Mouse (Mus musculus): Measurements from ENCODE around the gene Il17re.

The Il17re gene

DNA sequence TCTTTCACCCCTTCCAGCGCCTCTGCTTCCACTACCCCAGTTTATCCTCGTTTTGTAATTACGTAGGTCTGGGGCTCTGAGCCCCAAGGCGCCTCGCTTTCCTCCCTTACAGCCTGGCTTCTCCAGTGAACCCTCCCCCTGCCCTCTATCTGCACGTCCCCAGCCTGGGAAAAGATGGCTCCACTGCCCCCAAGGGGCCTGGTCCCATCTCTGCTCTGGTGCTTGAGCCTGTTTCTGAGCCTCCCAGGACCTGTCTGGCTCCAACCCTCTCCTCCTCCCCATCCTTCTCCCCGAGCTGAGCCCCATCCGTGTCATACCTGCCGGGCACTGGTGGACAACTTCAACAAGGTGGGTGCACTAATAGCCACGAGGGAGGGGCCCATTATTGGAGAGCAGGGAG lies 25.4 kb downstream of the Il17re start:
- intact Hi-C loops (cut with DNase I), result no loop called here

DNA sequence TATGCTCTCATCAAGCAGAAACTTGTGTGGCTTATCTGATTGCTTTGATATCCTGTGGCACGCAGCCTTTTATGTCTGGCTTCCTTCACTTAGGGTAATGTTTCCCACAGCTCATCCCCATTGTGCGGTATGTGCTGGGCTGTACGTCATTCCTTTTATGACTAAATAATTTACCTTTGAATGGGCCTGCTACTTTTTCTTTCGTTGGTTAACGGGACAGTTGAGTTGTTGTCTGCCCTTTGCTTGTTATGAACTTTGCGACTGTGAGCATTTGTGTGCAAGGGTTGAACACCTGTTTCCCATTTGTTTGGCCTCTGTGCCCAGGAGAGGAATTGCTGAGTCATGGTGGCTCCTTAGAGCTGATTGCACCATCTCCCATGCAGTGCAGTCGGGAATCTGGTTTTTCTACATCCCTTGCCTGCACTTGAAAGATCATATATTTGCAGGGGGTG lies 28.9 kb downstream of the Il17re start:
- intact Hi-C loops (cut with DNase I), result no loop called here

DNA sequence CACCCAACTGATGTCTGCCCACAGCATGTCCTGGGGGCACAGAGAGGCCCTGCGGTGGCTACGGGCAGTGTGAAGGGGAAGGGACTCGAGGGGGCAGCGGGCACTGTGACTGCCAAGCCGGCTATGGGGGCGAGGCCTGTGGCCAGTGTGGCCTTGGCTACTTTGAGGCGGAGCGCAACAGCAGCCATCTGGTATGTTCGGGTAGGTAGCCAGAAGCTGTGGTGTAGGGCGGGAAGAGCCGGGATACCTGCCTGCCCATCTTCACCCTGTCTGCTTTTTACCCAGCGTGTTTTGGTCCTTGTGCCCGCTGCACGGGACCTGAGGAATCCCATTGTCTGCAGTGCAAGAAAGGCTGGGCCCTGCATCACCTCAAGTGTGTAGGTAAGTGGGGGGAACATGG lies 31.1 kb downstream of the Il17re start:
- intact Hi-C loops (cut with DNase I), result no loop called here

DNA sequence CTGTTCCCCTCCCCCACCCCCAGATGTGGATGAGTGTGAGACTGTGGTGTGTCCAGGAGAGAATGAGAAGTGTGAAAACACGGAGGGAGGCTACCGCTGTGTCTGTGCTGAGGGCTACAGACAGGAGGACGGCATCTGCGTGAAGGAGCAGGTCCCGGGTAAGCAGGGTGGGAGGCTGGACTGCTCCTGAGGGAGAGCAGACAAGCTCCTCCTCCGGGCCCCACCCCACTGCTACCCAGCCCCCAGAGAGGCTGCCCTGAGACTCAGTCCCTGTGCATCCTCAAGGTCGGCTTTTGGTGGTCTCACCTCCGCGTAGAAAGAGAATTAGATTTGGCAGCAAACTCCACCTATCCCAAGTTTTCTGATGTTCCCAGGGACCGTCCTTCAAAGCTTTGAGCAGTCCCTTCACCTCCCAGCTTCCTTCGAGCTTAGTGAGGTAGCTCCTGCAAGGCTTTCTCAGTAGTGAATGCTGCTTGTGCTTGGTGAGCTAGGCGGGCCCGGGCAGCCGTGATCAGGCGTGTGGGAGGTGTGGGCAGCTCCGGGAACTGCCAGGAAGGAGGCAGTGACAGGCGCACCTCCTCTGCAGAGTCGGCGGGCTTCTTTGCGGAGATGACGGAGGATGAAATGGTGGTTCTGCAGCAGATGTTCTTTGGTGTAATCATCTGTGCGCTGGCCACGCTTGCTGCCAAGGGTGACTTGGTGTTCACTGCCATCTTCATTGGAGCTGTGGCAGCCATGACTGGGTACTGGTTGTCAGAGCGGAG lies 34.0 kb downstream of the Il17re start:
- intact Hi-C loops (cut with DNase I), result loop anchor here (5.0 kb wide), 1 partner anchor 110 kb away; the partner anchor contains the start of genes Brk1 and Fancd2os

DNA sequence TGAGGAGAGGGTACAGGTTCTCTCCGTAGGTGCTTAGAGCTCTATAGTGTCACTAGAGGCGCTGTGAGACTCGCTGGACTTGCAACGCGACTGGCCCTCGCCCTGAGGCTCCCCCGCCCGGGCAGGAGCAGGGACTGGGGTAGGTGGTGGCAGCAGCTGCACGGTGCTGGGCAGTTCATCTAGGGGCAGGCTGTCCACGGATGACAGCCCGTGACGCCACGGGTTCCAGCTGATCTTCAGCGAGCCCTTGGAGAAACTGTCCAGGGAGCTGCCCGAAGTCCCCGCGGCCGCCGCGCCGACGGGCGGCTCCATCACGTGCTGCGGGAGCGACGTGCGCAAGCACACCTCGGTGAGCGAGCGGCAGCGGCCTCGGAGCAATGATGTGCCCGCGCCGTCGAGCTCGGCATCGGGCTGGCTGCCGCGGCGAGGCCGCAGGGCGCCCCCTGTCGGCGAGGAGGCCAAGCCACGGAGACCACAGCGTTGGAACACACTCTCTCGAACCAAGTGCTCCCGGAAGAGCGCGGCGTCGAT lies 36.0 kb downstream of the Il17re start:
- intact Hi-C loops (cut with DNase I), result loop anchor here (5.0 kb wide), 1 partner anchor 108 kb away; the partner anchor contains the start of genes Brk1 and Fancd2os

DNA sequence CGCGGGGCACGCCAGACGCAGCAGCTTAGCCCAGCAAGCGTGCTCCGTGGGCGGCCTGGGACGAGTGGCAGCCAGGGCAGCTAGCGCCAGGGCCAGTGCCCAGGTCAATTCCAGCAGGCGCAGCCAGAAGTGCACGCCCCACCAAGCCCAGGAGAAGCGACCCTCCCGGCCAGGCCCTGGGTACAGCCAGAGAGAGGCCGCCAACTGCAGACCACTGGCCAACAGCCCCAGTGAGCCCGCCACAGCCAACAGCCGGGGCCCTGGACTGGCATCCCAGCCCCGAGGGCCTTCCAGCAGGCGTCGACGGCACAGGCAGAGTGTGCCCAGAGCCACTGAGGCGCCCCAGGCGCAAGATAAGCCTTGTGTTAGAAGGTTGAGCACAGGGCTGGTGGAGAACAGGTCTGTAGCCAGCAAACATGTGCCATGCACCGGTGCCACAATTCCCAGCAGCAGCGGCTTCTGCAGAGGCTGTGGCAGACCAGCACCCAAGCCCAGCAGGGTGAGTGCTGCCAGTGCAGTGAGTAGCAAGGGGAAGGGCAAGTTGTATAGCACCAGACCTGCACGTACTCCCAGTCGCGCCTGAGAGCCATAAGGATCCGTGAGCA lies 36.9 kb downstream of the Il17re start:
- intact Hi-C loops (cut with DNase I), result no loop called here

DNA sequence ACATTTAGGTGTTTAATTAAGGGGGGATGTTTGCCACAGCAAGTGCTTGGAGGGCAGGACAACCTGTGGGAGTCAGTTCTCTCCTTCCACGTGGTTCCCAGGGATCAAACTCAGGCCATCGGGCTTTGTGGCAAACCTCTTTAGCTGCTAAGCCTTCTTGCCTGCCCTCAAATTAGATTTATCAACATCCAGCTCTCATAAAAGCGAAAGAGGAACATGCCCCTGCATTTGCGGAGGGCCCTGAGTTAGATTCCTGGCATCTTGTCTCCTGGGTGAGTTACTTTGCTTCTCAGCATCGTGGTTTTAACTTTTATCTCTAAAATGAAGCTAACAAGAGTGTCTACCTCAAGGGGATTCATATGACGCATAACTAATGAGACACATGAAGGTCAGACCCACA lies 41.1 kb downstream of the Il17re start:
- intact Hi-C loops (cut with DNase I), result no loop called here

DNA sequence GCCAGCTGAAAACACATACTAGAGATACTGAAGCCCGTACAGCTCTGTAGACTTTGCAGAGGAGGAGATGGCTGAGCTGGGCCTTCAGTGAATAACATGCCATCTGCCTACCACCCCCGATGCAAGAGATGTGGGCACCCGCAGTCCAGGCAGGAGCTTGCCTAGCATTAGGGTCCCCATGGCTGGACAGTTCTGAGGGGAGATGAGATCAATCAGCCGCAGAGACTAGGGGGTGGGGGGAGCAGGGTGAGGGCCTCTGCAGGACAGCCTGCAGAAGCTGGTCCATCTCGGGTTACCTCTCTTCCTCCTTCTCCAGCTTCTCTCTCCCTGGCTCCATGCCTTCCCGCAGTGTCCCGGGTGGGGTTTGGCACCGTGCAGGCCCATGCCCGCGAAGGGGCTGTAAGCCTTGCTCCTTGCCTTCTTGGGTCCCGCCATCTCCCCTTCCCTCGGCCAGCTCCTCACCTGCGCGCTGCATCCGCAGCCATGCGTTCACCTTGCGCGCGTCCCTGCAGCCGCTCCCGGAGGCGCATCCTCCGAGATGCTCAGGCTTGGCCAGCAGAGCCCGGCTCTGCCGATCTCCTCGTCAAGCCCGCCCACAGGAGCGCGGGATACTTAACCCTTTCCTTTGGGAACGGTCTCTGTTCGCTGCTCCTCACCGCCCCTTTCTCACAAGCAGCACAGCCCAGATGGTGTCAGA lies 43.3 kb downstream of the Il17re start, which contains the start of gene Prrt3:
TSS of gene Prrt3 (minus strand) at position 544 of the 697 bp plus-strand sequence.
- intact Hi-C loops (cut with DNase I), result no loop called here

DNA sequence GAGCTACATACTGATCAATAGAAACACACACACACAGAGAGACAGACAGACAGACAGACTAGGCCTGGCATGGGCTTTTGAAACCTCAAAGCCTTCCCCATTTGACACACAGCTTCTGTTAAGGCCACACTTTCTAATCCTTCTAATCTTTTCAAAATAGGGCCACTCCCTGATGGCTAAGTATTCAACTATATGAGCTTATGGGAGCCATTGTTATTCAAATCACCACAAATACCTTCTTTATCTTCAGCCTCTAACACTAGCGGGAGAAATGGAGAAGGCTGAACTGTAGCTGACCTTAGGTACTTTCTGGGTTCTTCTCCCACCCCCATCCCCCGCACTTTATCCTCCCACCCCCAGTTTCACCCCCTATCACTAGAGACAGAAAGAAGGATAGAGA lies 44.5 kb downstream of the Il17re start:
- intact Hi-C loops (cut with DNase I), result no loop called here

DNA sequence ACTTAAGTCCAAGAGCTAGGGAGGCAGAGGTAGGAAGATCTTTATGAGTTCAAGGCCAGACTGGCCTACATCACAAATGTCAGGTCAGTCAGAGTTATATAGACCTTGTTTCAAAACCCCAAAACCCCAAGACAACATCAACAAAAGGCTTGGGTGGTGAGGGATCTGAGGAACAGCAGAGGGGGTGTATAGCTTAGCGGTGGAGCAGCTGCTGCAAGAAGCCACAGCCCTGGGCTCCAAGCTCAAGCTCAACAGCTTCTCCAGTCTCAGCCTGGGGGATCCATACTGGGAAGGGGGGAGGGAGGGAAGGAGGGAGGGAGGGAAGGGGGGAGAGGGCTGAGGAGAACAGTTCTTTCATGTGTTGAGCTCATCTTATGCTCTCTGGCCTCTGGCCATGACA lies 47.4 kb downstream of the Il17re start:
- intact Hi-C loops (cut with DNase I), result no loop called here

DNA sequence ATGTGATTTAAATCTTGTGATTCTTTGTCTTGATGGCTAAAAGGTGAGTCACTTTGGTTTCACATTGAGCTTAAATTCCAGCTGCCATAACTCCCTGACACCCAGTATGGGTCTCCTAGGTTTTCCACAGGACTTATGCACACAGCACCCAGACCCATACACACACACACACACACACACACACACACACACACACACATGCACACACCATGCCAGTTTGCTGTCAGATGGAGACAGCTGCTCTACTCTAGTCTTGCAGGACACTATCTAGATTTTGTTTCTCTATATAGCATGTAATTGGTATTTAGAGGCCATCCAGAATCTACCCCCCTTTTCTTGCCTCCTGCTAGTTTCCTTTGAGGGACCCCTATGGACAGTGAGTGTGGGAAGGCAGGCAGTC lies 48.8 kb downstream of the Il17re start:
- intact Hi-C loops (cut with DNase I), result no loop called here

DNA sequence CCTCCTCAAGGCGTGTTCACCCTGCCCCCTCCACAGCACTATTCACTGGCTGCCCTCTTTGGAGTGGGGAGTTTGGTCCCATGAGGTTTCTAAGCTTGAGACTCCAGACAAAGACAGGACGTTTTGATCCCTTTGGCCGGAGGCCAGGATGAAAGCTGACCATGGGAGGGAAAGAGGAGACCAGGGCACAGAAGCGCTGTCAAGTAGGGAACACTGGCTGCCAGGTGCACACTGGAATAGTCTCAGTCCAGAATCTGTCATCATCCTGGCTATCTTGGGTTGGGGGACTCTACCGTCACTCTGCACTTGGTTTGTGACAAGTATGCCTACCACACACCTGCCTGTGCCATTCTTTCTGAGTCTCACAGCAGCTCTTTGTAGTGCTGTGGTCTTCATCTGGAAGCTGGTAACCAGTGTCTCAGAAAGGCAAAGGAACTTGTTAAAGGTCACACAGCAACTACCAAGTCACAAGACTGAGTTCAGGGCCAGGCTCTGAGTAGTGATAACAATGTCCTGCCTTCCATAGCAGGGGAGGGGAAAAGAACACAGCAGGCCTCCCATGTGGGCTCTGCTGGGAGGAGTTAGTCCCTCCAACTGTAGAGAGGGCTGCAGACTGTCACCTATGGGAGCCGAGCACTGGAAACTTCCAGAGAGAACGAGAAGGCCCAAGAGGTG lies 50.1 kb downstream of the Il17re start:
- intact Hi-C loops (cut with DNase I), result no loop called here

DNA sequence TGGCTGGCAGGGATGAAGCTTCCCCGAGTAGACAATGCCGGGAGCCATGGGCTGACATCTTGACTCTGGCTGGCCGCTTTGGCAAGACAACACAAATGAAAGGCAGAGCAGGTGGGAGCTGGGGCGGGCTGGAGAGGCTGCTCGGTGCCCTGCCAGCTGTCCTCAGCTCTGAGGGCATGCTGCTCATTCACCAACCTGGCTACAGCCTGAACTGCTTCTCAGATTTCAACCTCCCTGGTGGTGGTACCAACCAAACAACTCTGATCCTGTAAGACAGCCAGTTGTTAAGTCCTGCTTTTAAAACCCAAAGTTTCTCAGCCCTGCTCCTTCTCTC lies 50.6 kb downstream of the Il17re start:
- intact Hi-C loops (cut with DNase I), result no loop called here

DNA sequence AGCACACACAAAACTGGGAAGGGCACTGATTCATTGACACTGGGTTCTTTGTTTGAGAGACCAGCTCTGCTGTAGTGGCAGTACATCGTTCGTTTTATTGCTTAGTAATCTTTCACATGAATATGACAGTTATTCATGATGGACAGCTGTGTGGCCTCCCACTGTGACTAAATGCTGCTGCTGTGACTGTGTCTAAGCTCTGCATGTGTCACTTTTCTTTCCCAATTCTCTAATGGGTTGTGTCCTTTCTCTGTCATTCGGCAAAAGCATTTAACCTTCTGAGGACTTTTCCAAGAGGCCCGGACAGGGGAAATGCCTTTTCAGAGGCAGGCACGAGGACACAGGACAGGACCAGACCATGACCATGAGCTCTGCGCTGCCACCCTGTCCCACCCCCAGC lies 55.7 kb downstream of the Il17re start:
- intact Hi-C loops (cut with DNase I), result no loop called here

DNA sequence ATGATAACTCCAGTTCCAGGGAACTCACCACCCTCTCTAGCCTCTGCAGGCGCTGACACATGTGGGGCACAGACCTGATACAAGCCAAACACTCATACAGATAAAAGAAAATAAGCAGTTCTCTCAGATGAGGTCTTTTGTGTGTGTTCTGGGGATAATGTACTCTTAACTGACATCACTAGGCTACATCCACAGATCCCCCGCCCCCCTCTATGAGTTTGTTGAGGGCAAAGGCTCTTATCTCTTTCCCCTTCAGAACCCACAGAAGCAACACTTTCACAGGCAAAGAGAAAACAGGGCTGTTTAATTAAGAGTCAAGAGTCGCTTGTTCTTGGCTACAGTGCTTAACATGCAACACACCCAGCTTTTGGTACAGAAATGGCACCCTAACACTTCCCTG lies 56.3 kb downstream of the Il17re start:
- intact Hi-C loops (cut with DNase I), result no loop called here

DNA sequence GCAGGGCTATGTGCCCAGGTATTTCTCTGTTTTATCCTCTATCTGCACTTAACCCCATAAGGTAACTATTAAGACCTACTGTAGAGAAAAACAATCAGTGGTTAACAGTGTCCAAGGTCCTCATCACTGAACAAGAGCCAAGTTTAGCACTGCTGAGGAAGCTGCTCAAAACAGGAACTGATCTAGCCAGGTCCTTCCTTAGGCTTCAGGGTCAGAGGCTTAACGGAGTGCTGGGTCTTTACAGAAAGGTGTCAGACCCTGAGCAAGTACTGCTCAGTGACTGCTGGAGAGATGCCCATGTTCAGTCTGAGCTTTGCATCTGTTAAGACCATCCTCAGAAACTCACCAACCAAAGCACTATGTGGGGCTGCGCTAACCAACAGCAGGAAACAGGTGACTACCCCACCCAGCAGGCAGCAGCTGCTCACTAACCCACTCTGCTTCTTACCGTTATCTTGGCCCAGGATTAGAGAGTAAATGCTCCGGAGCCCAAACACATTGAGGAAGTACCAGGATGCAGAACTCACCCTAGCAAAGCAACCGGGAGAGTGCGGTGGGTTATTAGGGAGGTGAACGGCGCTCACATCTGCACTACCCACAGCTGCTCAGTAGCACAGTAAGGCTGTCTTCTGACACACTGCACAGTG lies 59.3 kb downstream of the Il17re start:
- intact Hi-C loops (cut with DNase I), result no loop called here

Small RNAs within 50 kb of the gene (microRNA-seq; reads per million reads assigned to microRNA genes)
- gene Gm24387, result 0 reads per million in 2 experiments
